Mouse (Mus musculus) neural tube, embryonic 11.5 days (tissue): Measurements from ENCODE around the gene Cacna1c. TPM values are rescaled to one million over a fixed set of nuclear protein-coding genes. Genes with fewer than 3 reads are reported as not detected.
"Not testable (repeated sequence)": the region's sequence is repeated elsewhere in the genome, so short reads cannot be mapped to it uniquely, and the experiment has no call there.

Experiments
- ATAC-seq: fragments of 200-750 bp; cut with Nextera tagmentation; 2 replicates; pipeline ENCODE4 v1.8.0; 2017; ENCODE audit warnings: moderate number of reproducible peaks, mild to moderate bottlenecking, moderate TSS enrichment, moderate library complexity; ENCODE audit not compliant: insufficient read depth, low FRiP score, low TSS enrichment
- DNase-seq: peaks from one replicate; pipeline ENCODE4 v3.0.0-alpha.2; 2015; ENCODE audit warnings: low spot score
- H3K27ac ChIP-seq: fragments of 300-500 bp; sonication (generic); 2 replicates; pipeline ENCODE4 v1.5.1; 2014; ENCODE audit warnings: low read depth, mild to moderate bottlenecking, low read length
- H3K27me3 ChIP-seq: fragments of 300-500 bp; sonication (generic); 2 replicates; pipeline ENCODE4 v1.6.1; 2014; ENCODE audit warnings: mild to moderate bottlenecking, low read length, mixed read lengths; ENCODE audit not compliant: control insufficient read depth, insufficient read depth
- H3K36me3 ChIP-seq: fragments of 300-500 bp; sonication (generic); 2 replicates; pipeline ENCODE4 v1.6.1; 2014; ENCODE audit warnings: mild to moderate bottlenecking, low read length, moderate library complexity, mixed read lengths; ENCODE audit not compliant: control insufficient read depth, insufficient read depth
- H3K4me1 ChIP-seq: fragments of 300-500 bp; sonication (generic); 2 replicates; pipeline ENCODE4 v1.6.1; 2014; ENCODE audit warnings: low read length, mixed read lengths; ENCODE audit not compliant: control insufficient read depth, insufficient read depth
- H3K4me2 ChIP-seq: fragments of 300-500 bp; sonication (generic); 2 replicates; pipeline ENCODE4 v1.6.1; 2014; ENCODE audit warnings: low read depth, mild to moderate bottlenecking, moderate library complexity
- H3K4me3 ChIP-seq: fragments of 300-500 bp; sonication (generic); 2 replicates; pipeline ENCODE4 v1.5.1; 2014; ENCODE audit warnings: low read depth, low read length
- H3K9ac ChIP-seq: fragments of 300-500 bp; sonication (generic); 2 replicates; pipeline ENCODE4 v1.6.1; 2014; ENCODE audit warnings: mild to moderate bottlenecking, low read length
- H3K9me3 ChIP-seq: fragments of 300-500 bp; sonication (generic); 2 replicates; pipeline ENCODE4 v1.6.1; 2016; ENCODE audit warnings: low read length; ENCODE audit not compliant: control insufficient read depth
- WGBS: fragments of 180-500 bp; shearing (Covaris S2); extraction: QIAGEN DNeasy Blood & Tissue Kit; methylation state at CpG from one replicate; pipeline ENCODE4 v1.1.7; 2014; 5-methylcytosine and 5-hydroxymethylcytosine counted together
- polyA plus RNA-seq: library from polyadenylated mRNA; unstranded; fragments of >200 nt; fragmentation: Nextera tagmentation; extraction: Ambion mirVana; gene quantifications from 2 replicates; pipeline ENCODE4 v1.2.1, GENCODE M21; 2014

The Cacna1c gene
- polyA plus RNA-seq, 1 experiment from 2014 or later, result 3.3 TPM

- Histone ChIP-seq H3K4me1 (no peaks in the 10 kb centered on the region), H3K4me2 (no peak overlapping the region), H3K4me3 (no peak overlapping the region), H3K9me3 (no peaks in the 10 kb centered on the region), H3K27ac (no peak overlapping the region), H3K36me3 (peaks cover 5% of the 10 kb centered on the region; the same call in 1 of the 2 replicates), H3K9ac (no peak overlapping the region), H3K27me3 (no peaks in the 10 kb centered on the region)
- ATAC-seq, result no peak
- DNase-seq, result no peak
- 73% methylated on average over 4 of the region's 4 CpGs for WGBS
Measured at GRCm38 (mm10) chr6:119217661-119218060, 21.4 kb upstream of the Cacna1c start.

- WGBS, result 91% methylated on average over 10 of the region's 10 CpGs
- H3K4me1 ChIP-seq, result no peaks in the 10 kb centered on the region
- no peaks in the 10 kb centered on the region for H3K9me3 ChIP-seq
- H3K27ac ChIP-seq, result no peak overlapping the region
- no peak overlapping the region for H3K4me3 ChIP-seq
- peak overlapping the region; percentile 22; the same call in 1 of the 2 replicates for H3K9ac ChIP-seq
- no peak overlapping the region for H3K4me2 ChIP-seq
- H3K27me3 ChIP-seq, result no peaks in the 10 kb centered on the region
- DNase-seq (no peak), ATAC-seq (no peak)
- H3K36me3 ChIP-seq, result peaks cover 5% of the 10 kb centered on the region; the same call in 1 of the 2 replicates
Measured at GRCm38 (mm10) chr6:119215040-119215613, 18.9 kb upstream of the Cacna1c start.

GRCm38 (mm10) chr6:119214190-119214589 is 18.0 kb upstream of the Cacna1c start:
- H3K9ac ChIP-seq, result no peak overlapping the region
- H3K4me3 ChIP-seq, result no peak overlapping the region
- peaks cover 5% of the 10 kb centered on the region; the same call in 1 of the 2 replicates for H3K36me3 ChIP-seq
- 88% methylated on average over 6 of the region's 6 CpGs for WGBS
- no peak overlapping the region for H3K27ac ChIP-seq
- DNase-seq, result no peak
- H3K27me3 ChIP-seq, result no peaks in the 10 kb centered on the region
- H3K4me2 ChIP-seq, result no peak overlapping the region
- no peaks in the 10 kb centered on the region for H3K4me1 ChIP-seq
- no peak for ATAC-seq
- H3K9me3 ChIP-seq, result no peaks in the 10 kb centered on the region

GRCm38 (mm10) chr6:119213375-119213774 is 17.2 kb upstream of the Cacna1c start:
- DNase-seq, result no peak
- Histone ChIP-seq H3K36me3 (peaks cover 5% of the 10 kb centered on the region; the same call in 1 of the 2 replicates), H3K9ac (no peak overlapping the region), H3K27me3 (no peaks in the 10 kb centered on the region), H3K4me3 (no peak overlapping the region), H3K4me1 (no peaks in the 10 kb centered on the region), H3K27ac (no peak overlapping the region), H3K4me2 (no peak overlapping the region), H3K9me3 (no peaks in the 10 kb centered on the region)
- WGBS, result 88% methylated on average over 5 of the region's 5 CpGs
- ATAC-seq, result no peak

GRCm38 (mm10) chr6:119206006-119206405 is 9.8 kb upstream of the Cacna1c start:
- H3K9ac ChIP-seq, H3K9me3 ChIP-seq, H3K4me1 ChIP-seq, H3K4me2 ChIP-seq, ATAC-seq, DNase-seq, H3K27me3 ChIP-seq, H3K36me3 ChIP-seq, H3K4me3 ChIP-seq, H3K27ac ChIP-seq: not testable (repeated sequence)
- 87% methylated on average over 7 of the region's 7 CpGs for WGBS

GRCm38 (mm10) chr6:119204915-119205314 is 8.7 kb upstream of the Cacna1c start:
- 76% methylated on average over 3 of the region's 3 CpGs for WGBS
- H3K27me3 ChIP-seq, result no peaks in the 10 kb centered on the region
- no peaks in the 10 kb centered on the region for H3K36me3 ChIP-seq
- no peak overlapping the region for H3K4me2 ChIP-seq
- DNase-seq (no peak), ATAC-seq (no peak)
- no peak overlapping the region for H3K9ac ChIP-seq
- H3K4me1 ChIP-seq, result no peaks in the 10 kb centered on the region
- no peak overlapping the region for H3K27ac ChIP-seq
- no peaks in the 10 kb centered on the region for H3K9me3 ChIP-seq
- no peak overlapping the region for H3K4me3 ChIP-seq

- no peaks in the 10 kb centered on the region for H3K27me3 ChIP-seq
- ATAC-seq (no peak), DNase-seq (no peak)
- 92% methylated on average over 7 of the region's 7 CpGs for WGBS
- no peaks in the 10 kb centered on the region for H3K9me3 ChIP-seq
- no peaks in the 10 kb centered on the region for H3K36me3 ChIP-seq
- no peak overlapping the region for H3K9ac ChIP-seq
- no peak overlapping the region for H3K27ac ChIP-seq
- H3K4me1 ChIP-seq, result peaks cover 4% of the 10 kb centered on the region
- H3K4me3 ChIP-seq, result no peak overlapping the region
- H3K4me2 ChIP-seq, result no peak overlapping the region
Measured at GRCm38 (mm10) chr6:119204286-119204685, 8.1 kb upstream of the Cacna1c start.

GRCm38 (mm10) chr6:119201575-119201974 is 5.4 kb upstream of the Cacna1c start:
- no peak for ATAC-seq
- Histone ChIP-seq H3K4me1 (peaks cover 11% of the 10 kb centered on the region), H3K4me2 (no peak overlapping the region), H3K27ac (no peak overlapping the region), H3K4me3 (no peak overlapping the region), H3K36me3 (no peaks in the 10 kb centered on the region), H3K27me3 (no peaks in the 10 kb centered on the region), H3K9ac (no peak overlapping the region), H3K9me3 (no peaks in the 10 kb centered on the region)
- DNase-seq, result no peak
- WGBS, result 94% methylated on average over 4 of the region's 4 CpGs

- H3K4me2 ChIP-seq, result no peak overlapping the region
- DNase-seq (no peak), ATAC-seq (no peak)
- H3K27ac ChIP-seq, result no peak overlapping the region
- no peak overlapping the region for H3K9ac ChIP-seq
- 86% methylated on average over 5 of the region's 5 CpGs for WGBS
- peaks cover 11% of the 10 kb centered on the region for H3K4me1 ChIP-seq
- H3K9me3 ChIP-seq, result no peaks in the 10 kb centered on the region
- H3K27me3 ChIP-seq, result no peaks in the 10 kb centered on the region
- no peak overlapping the region for H3K4me3 ChIP-seq
- no peaks in the 10 kb centered on the region for H3K36me3 ChIP-seq
Measured at GRCm38 (mm10) chr6:119200362-119200761, 4.1 kb upstream of the Cacna1c start.
